Mouse (Mus musculus) thymus, adult 18-20 months (tissue): Measurements from ENCODE around the gene Ankrd42.
A peak's percentile ranks its signal among the peaks of the same experiment; 100 is the strongest.

Source experiments
- DNase-seq, 2 experiments: peaks; one replicate each; pipeline ENCODE4 v3.0.0; 2022; ENCODE audit warnings: mixed read lengths in 2 of 2

Gene Ankrd42

GRCm38 (mm10) chr7:92560986-92561876, 75.7 kb downstream of the Ankrd42 start, which contains the start of gene Ccdc90b:
Gene Ccdc90b (plus strand): TSS chr7:92561149.
- peak; percentile 69 to 82 for DNase-seq

- no peak for DNase-seq
These were observed 78.2 kb downstream of the Ankrd42 start for GRCm38 (mm10) chr7:92558744-92559143.

DNA sequence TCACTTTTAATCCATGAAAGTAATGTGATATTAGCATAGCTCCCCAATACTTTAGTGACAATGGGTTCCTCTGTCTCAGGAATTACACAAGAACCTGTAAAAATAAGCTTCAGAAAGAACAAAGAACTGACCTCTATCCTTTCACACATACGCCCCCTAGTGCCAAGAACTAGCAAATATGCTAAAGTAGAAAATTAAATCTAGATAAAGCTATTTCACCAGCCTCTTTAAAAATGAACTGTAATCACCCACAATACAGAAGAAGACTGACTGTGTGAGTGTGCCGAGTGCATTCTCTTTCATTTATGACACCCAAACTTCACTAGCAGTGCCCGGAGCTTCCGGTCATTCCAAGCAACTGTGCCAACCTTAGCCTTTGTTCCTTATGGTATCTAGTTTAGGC, 86.0 kb downstream of the Ankrd42 start:
- no peak for DNase-seq

GRCm38 (mm10) chr7:92550248-92550989, 86.5 kb downstream of the Ankrd42 start:
- no peak for DNase-seq

- DNase-seq, result no peak
These were observed 90.2 kb downstream of the Ankrd42 start for GRCm38 (mm10) chr7:92546763-92547162.

GRCm38 (mm10) chr7:92532351-92533036, 104.4 kb downstream of the Ankrd42 start:
- DNase-seq, result no peak
